Mouse (Mus musculus): ENCODE measurements around the gene Panx1.

GRCm38 (mm10) chr9:15020561-15021080 is 24.7 kb downstream of the Panx1 start:
- TF ChIP-seq CTCF (IDR thresholded peaks at IDR 0.05 in 2 of 3, conservative IDR thresholded peaks at IDR 0.05 in 1 of 3; ENCODE audit: control insufficient read depth in 1 of 3, insufficient read depth in 1 of 3, low read depth in 2 of 3, low read length in 3 of 3, poor library complexity in 1 of 3, severe bottlenecking in 1 of 3), result no peak
- TF ChIP-seq EP300 (IDR thresholded peaks at IDR 0.05; ENCODE audit: low read depth in 1 of 2, low read length in 2 of 2), result no peak
- no peak for TF ChIP-seq POLR2A (IDR thresholded peaks at IDR 0.05; ENCODE audit: control insufficient read depth in 1 of 2, insufficient read depth in 1 of 2, low read depth in 1 of 2, low read length in 2 of 2, poor library complexity in 1 of 2)
- TF ChIP-seq GATA1 (IDR thresholded peaks at IDR 0.05; ENCODE audit: low read depth, low read length), result no peak
- TF ChIP-seq ZC3H11A (IDR thresholded peaks at IDR 0.05; ENCODE audit: low read depth, low read length), result no peak
- no peak for TF ChIP-seq USF1 (IDR thresholded peaks at IDR 0.05; ENCODE audit: low read depth, low read length)
